Mouse (Mus musculus) Patski (cell line): ENCODE data around the gene Zdhhc3. TPM values are rescaled to one million over a fixed set of nuclear protein-coding genes. Genes with fewer than 3 reads are reported as not detected.

Experiments used
- ATAC-seq: fragments of 100-300 bp; one replicate; pipeline ENCODE4 v1.8.0; 2021
- CTCF ChIA-PET: fragments of 350-600 bp; sonication (Branson Sonifier 250); formaldehyde crosslinking; loops from one replicate; lab custom pipeline; 2022; ENCODE audit warnings: inconsistent platforms; lab: Charles Lee
- POLR2A ChIA-PET: fragments of 350-600 bp; sonication (Branson Sonifier 250); formaldehyde crosslinking; loops from one replicate; lab custom pipeline; 2022; ENCODE audit warnings: antibody characterized with exemption, inconsistent platforms; lab: Charles Lee
- DNase-seq: peaks from one replicate; pipeline ENCODE4 v3.0.0-alpha.2; 2011; ENCODE audit warnings: low read depth, low spot score
- H3K27me3 ChIP-seq: fragments of 371-371 bp; one replicate; pipeline ENCODE4 v1.5.1; 2021
- CTCF ChIP-seq: fragments of 100-300 bp; IDR thresholded peaks from one replicate; pipeline ENCODE4 v1.5.1; 2021
- in situ Hi-C: fragments of 300-500 bp; cut with MboI; formaldehyde crosslinking; loops from 3 replicates; pipeline ENCODE4 v1.11.1; 2018; ENCODE audit warnings: low pct_unique_long_range_greater_than_20kb, mixed read lengths
- polyA plus RNA-seq: library from polyadenylated mRNA; unstranded; gene quantifications from one replicate; pipeline ENCODE4 v1.2.3, GENCODE M21; 2021

The Zdhhc3 gene
- polyA plus RNA-seq, 1 experiment from 2014 or later: 48.3 TPM

DNA sequence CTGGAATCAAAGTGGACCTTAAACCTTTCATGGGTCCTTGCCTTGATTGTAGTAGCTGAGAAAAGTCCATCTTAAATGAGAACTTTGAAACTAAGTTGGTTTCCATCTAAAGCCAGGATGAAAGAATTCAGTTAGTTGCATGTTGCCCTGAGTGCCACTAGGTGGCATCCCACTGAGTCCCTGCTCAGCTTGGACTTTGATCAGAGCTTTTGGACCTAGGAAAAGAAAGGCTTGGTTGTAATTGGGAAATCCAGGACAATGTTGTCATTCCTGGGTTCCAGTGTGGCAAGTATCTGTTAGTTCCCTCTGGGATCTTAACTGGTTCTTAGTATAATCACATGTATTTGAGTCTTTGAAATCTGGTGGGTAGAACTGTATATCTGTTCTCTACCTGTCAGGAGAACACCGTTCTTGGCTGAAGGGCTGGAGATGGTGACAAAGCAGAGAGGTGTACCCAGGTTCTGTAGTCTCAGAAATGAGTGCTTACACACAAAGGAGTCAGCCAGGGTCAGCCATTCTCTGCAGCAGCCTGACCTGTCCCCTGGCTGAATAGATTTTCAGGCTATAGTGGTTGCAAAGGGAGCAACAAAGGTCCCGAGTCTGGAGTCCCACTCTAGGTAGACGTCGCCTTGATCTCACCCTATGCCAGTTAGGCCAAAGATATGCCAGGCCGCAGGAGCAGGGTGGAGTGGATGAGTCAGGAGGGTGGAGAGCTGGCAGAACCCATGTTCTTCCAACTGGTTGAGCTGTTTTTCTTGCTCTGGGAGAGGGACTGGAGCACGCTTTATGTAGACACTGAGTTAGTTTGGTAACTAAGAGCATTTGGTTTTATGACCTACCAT is 10.8 kb upstream of the Zdhhc3 start:
- ChIA-PET CTCF (interaction anchor here (0.9 to 3.1 kb wide), 9 partner anchors 8 to 129 kb away, joined by 3 to 15 read pairs (median 4); partner anchors contain the start of gene Clec3b), POLR2A (interaction anchor here (0.5 to 1.2 kb wide), 2 partner anchors 18 to 176 kb away, joined by 3 read pairs; no protein-coding TSS in a partner anchor)
- no peak for DNase-seq
- no peaks in the 10 kb centered on the region for H3K27me3 ChIP-seq
- in situ Hi-C loops: loop anchor here (10.0 kb wide), 1 partner anchor 389 kb away; no protein-coding TSS in a partner anchor
- ATAC-seq: no peak
- peak; percentile 88 for TF ChIP-seq CTCF

DNA sequence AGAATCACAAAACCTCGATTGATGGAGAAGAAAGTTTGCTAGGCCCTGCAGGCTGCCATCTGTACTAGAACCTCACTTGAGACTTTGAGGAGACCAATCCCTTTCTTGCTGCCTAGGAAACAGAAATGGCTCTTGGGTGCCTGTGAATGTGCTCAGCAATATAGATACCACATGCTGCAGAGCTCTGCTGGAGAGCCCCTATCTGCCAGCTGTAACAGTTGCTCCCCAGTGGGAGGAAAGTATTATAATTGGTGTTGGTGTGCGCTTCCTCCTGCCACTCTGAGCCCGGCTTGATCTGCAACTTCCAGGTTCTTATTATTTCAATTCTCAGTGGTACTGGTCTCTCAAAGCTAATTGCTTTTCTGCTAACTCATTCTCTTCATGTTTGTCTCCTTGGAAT is 10.0 kb upstream of the Zdhhc3 start:
- no peak for ATAC-seq
- CTCF ChIA-PET: interaction anchor here (0.9 to 3.1 kb wide), 9 partner anchors 8 to 130 kb away, joined by 3 to 15 read pairs (median 4); partner anchors contain the start of gene Clec3b
- in situ Hi-C loops: loop anchor here (10.0 kb wide), 1 partner anchor 388 kb away; no protein-coding TSS in a partner anchor

GRCm38 (mm10) chr9:123115566-123115965 is 2.6 kb upstream of the Zdhhc3 start:
- TF ChIP-seq CTCF: no peak
- CTCF ChIA-PET: interaction anchor here (0.9 to 1.3 kb wide), 2 partner anchors 8 to 44 kb away, joined by 3 to 4 read pairs; no protein-coding TSS in a partner anchor
- in situ Hi-C loops: no loop called here
- no peaks in the 10 kb centered on the region for H3K27me3 ChIP-seq
- DNase-seq (no peak), ATAC-seq (no peak)
- POLR2A ChIA-PET: no interaction called here

More for the DNA sequence above, 10.0 kb upstream of the Zdhhc3 start:
- no peak for TF ChIP-seq CTCF
- no peak for DNase-seq
- no peaks in the 10 kb centered on the region for H3K27me3 ChIP-seq
- POLR2A ChIA-PET: no interaction called here

DNA sequence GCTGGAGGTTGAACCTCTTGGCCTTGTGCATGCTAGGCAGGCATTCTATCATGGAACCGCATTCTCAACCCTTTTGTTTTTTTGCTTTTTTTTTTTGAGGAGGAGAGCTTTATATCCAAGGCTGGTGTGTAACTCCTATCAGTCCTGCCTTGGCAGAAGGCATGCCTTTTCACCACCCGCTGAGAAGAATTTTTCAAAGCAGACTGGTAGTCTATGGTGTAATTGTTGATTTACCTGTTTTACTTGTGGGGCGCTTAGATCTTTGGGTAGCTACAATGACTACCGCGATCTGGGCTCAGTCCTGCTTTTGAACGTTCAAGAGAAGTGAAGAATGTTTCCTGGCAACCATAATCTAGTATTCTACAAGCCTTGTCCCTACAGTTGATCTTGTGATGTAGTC is 926 bp upstream of the Zdhhc3 start:
- DNase-seq: no peak
- in situ Hi-C loops: loop anchor here (5.0 kb wide), 1 partner anchor 92 kb away; the partner anchor contains the start of gene Tmem42

GRCm38 (mm10) chr9:123111751-123112221 is 1.2 kb downstream of the Zdhhc3 start:
- ChIA-PET CTCF (interaction anchor here (1.0 kb wide), 1 partner anchor 159 kb away, joined by 3 read pairs; no protein-coding TSS in a partner anchor), POLR2A (no interaction called here)
- no peaks in the 10 kb centered on the region for H3K27me3 ChIP-seq
- no peak for DNase-seq
- no peak for ATAC-seq
- TF ChIP-seq CTCF: peak; percentile 35
- in situ Hi-C loops: loop anchor here (5.0 kb wide), 1 partner anchor 89 kb away; the partner anchor contains the start of gene Tmem42

More for the DNA sequence above, 926 bp upstream of the Zdhhc3 start:
- POLR2A ChIA-PET: interaction anchor here (0.6 to 1.3 kb wide), 5 partner anchors 25 to 188 kb away, joined by 3 to 4 read pairs (median 3); no protein-coding TSS in a partner anchor
- ATAC-seq: no peak
- no peaks in the 10 kb centered on the region for H3K27me3 ChIP-seq
- TF ChIP-seq CTCF: no peak
- CTCF ChIA-PET: interaction anchor here (1.1 kb wide), 1 partner anchor 9 kb away, joined by 8 read pairs; no protein-coding TSS in a partner anchor

DNA sequence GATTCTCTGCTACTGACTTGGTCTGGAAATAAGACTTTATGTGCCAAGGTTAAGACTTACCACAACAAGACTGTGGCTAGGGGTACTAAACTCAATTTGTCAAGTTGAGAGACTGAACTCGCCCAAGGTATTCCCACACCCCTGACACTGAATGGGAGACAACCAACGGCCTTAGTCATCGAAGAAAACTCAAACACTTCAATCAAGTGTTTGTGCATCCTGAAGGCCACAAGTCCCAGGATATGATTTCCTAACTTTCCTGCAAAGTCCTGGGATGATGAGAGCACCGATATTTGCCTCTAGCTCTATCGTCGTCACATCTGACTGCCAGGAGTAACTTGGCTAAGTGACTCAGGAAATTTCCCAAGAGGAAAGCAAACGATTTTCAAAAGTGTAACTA is 3.8 kb downstream of the Zdhhc3 start:
- POLR2A ChIA-PET: interaction anchor here (0.6 to 0.7 kb wide), 2 partner anchors 12 to 351 kb away, joined by 3 to 4 read pairs; no protein-coding TSS in a partner anchor
- no peak for TF ChIP-seq CTCF
- in situ Hi-C loops: no loop called here
- ATAC-seq (no peak), DNase-seq (no peak)
- CTCF ChIA-PET: interaction anchor here (1.2 kb wide), 1 partner anchor 14 kb away, joined by 6 read pairs; no protein-coding TSS in a partner anchor
- H3K27me3 ChIP-seq: no peaks in the 10 kb centered on the region

GRCm38 (mm10) chr9:123107186-123107585 is 5.8 kb downstream of the Zdhhc3 start:
- ATAC-seq (peak; percentile 100), DNase-seq (no peak)
- H3K27me3 ChIP-seq: no peaks in the 10 kb centered on the region
- ChIA-PET CTCF (interaction anchor here (1.7 kb wide), 1 partner anchor 16 kb away, joined by 4 read pairs; no protein-coding TSS in a partner anchor), POLR2A (interaction anchor here (0.7 kb wide), 1 partner anchor 87 kb away, joined by 3 read pairs; no protein-coding TSS in a partner anchor)
- in situ Hi-C loops: no loop called here
- TF ChIP-seq CTCF: no peak

GRCm38 (mm10) chr9:123104362-123104761 is 8.6 kb downstream of the Zdhhc3 start:
- in situ Hi-C loops: no loop called here
- no peaks in the 10 kb centered on the region for H3K27me3 ChIP-seq
- CTCF ChIA-PET: no interaction called here
- no peak for ATAC-seq
- DNase-seq: no peak
- TF ChIP-seq CTCF: no peak
- POLR2A ChIA-PET: no interaction called here

GRCm38 (mm10) chr9:123103425-123103824 is 9.6 kb downstream of the Zdhhc3 start:
- ATAC-seq (no peak), DNase-seq (no peak)
- ChIA-PET POLR2A (no interaction called here), CTCF (no interaction called here)
- no peaks in the 10 kb centered on the region for H3K27me3 ChIP-seq
- no peak for TF ChIP-seq CTCF
- in situ Hi-C loops: no loop called here
